Mouse (Mus musculus): ENCODE results near the gene Arhgef25. TPM values are rescaled to one million over a fixed set of nuclear protein-coding genes. Genes with fewer than 3 reads are reported as not detected.

Gene Arhgef25
- polyA plus RNA-seq, 1 experiment from 2014 or later: 19.6 TPM

- H3K9me3 ChIP-seq (replicated peaks; ENCODE audit: control insufficient read depth, low read length, poor library complexity, severe bottlenecking): no peaks in the 10 kb centered on the region
- H3K36me3 ChIP-seq (ENCODE audit: control insufficient read depth, insufficient read depth, low read length): no peaks in the 10 kb centered on the region
- H3K4me2 ChIP-seq (ENCODE audit: low read length): no peak overlapping the region
- no peak for ATAC-seq
- peaks cover 2% of the 10 kb centered on the region; the same call in 1 of the 2 replicates for H3K27me3 ChIP-seq (ENCODE audit: control insufficient read depth, insufficient read depth, low read depth, low read length)
- peaks cover 24% of the 10 kb centered on the region for H3K4me1 ChIP-seq (ENCODE audit: control insufficient read depth, insufficient read depth, low read length)
- H3K9ac ChIP-seq (ENCODE audit: low read depth, low read length): no peak overlapping the region
- 68% methylated on average over 9 of the region's 9 CpGs for WGBS
- H3K27ac ChIP-seq (ENCODE audit: low read length): no peak overlapping the region
- no peak overlapping the region for H3K4me3 ChIP-seq (ENCODE audit: low read depth, low read length)
Measured at GRCm38 (mm10) chr10:127185101-127185500, 4.8 kb downstream of the Arhgef25 start.

- WGBS: 16% methylated on average over 20 of the region's 20 CpGs
- peaks cover 14% of the 10 kb centered on the region for H3K27me3 ChIP-seq (ENCODE audit: control insufficient read depth, insufficient read depth, low read depth, low read length)
- H3K4me2 ChIP-seq (ENCODE audit: low read length): peak overlapping the region; percentile 29
- no peak overlapping the region for H3K4me3 ChIP-seq (ENCODE audit: low read depth, low read length)
- no peaks in the 10 kb centered on the region for H3K9me3 ChIP-seq (replicated peaks; ENCODE audit: control insufficient read depth, low read length, poor library complexity, severe bottlenecking)
- peak overlapping the region; percentile 24; the same call in 1 of the 2 replicates for H3K9ac ChIP-seq (ENCODE audit: low read depth, low read length)
- peaks cover 19% of the 10 kb centered on the region for H3K4me1 ChIP-seq (ENCODE audit: control insufficient read depth, insufficient read depth, low read length)
- H3K36me3 ChIP-seq (ENCODE audit: control insufficient read depth, insufficient read depth, low read length): no peaks in the 10 kb centered on the region
- ATAC-seq: no peak
- H3K27ac ChIP-seq (ENCODE audit: low read length): no peak overlapping the region
Measured at GRCm38 (mm10) chr10:127183759-127184158, 6.1 kb downstream of the Arhgef25 start.

GRCm38 (mm10) chr10:127182624-127183023, 7.3 kb downstream of the Arhgef25 start:
- ATAC-seq: no peak
- Histone ChIP-seq H3K9ac (ENCODE audit: low read depth, low read length) (no peak overlapping the region), H3K9me3 (replicated peaks; ENCODE audit: control insufficient read depth, low read length, poor library complexity, severe bottlenecking) (no peaks in the 10 kb centered on the region), H3K27me3 (ENCODE audit: control insufficient read depth, insufficient read depth, low read depth, low read length) (peaks cover 18% of the 10 kb centered on the region), H3K27ac (ENCODE audit: low read length) (no peak overlapping the region), H3K4me2 (ENCODE audit: low read length) (no peak overlapping the region), H3K4me3 (ENCODE audit: low read depth, low read length) (no peak overlapping the region), H3K36me3 (ENCODE audit: control insufficient read depth, insufficient read depth, low read length) (no peaks in the 10 kb centered on the region), H3K4me1 (ENCODE audit: control insufficient read depth, insufficient read depth, low read length) (peaks cover 19% of the 10 kb centered on the region)
- WGBS: 84% methylated on average over 4 of the region's 4 CpGs

GRCm38 (mm10) chr10:127181566-127181965, 8.3 kb downstream of the Arhgef25 start:
- ATAC-seq: no peak
- no peak overlapping the region for H3K27ac ChIP-seq (ENCODE audit: low read length)
- 65% methylated on average over 6 of the region's 6 CpGs for WGBS
- peaks cover 16% of the 10 kb centered on the region for H3K4me1 ChIP-seq (ENCODE audit: control insufficient read depth, insufficient read depth, low read length)
- no peak overlapping the region for H3K9ac ChIP-seq (ENCODE audit: low read depth, low read length)
- H3K36me3 ChIP-seq (ENCODE audit: control insufficient read depth, insufficient read depth, low read length): no peaks in the 10 kb centered on the region
- peaks cover 26% of the 10 kb centered on the region for H3K27me3 ChIP-seq (ENCODE audit: control insufficient read depth, insufficient read depth, low read depth, low read length)
- no peak overlapping the region for H3K4me2 ChIP-seq (ENCODE audit: low read length)
- no peak overlapping the region for H3K4me3 ChIP-seq (ENCODE audit: low read depth, low read length)
- H3K9me3 ChIP-seq (replicated peaks; ENCODE audit: control insufficient read depth, low read length, poor library complexity, severe bottlenecking): no peaks in the 10 kb centered on the region

- 6% methylated on average over 3 of the region's 3 CpGs for WGBS
- peaks cover 35% of the 10 kb centered on the region for H3K27me3 ChIP-seq (ENCODE audit: control insufficient read depth, insufficient read depth, low read depth, low read length)
- no peak overlapping the region for H3K4me2 ChIP-seq (ENCODE audit: low read length)
Measured at GRCm38 (mm10) chr10:127180695-127181047, 9.2 kb downstream of the Arhgef25 start.

GRCm38 (mm10) chr10:127179871-127180694, 9.8 kb downstream of the Arhgef25 start, which contains the start of gene Slc26a10:
Gene Slc26a10, minus strand, starts transcription at chr10:127180645.
- Histone ChIP-seq H3K27me3 (ENCODE audit: control insufficient read depth, insufficient read depth, low read depth, low read length) (peaks cover 37% of the 10 kb centered on the region), H3K9ac (ENCODE audit: low read depth, low read length) (no peak within 1 kb of the TSS), H3K4me3 (ENCODE audit: low read depth, low read length) (peak within 1 kb of the TSS; percentile 11; the same call in 1 of the 2 replicates), H3K4me2 (ENCODE audit: low read length) (peak within 1 kb of the TSS; percentile 39), H3K27ac (ENCODE audit: low read length) (no peak within 1 kb of the TSS), H3K9me3 (replicated peaks; ENCODE audit: control insufficient read depth, low read length, poor library complexity, severe bottlenecking) (no peaks in the 10 kb centered on the region), H3K4me1 (ENCODE audit: control insufficient read depth, insufficient read depth, low read length) (peaks cover 16% of the 10 kb centered on the region), H3K36me3 (ENCODE audit: control insufficient read depth, insufficient read depth, low read length) (no peaks in the 10 kb centered on the region)
- ATAC-seq: no peak
- WGBS: 2% methylated on average over 34 of the region's 34 CpGs

More at GRCm38 (mm10) chr10:127180695-127181047, 9.2 kb downstream of the Arhgef25 start:
- no peak overlapping the region for H3K4me3 ChIP-seq (ENCODE audit: low read depth, low read length)
- H3K27ac ChIP-seq (ENCODE audit: low read length): no peak overlapping the region
- no peak for ATAC-seq
- H3K4me1 ChIP-seq (ENCODE audit: control insufficient read depth, insufficient read depth, low read length): peaks cover 16% of the 10 kb centered on the region
- H3K9ac ChIP-seq (ENCODE audit: low read depth, low read length): no peak overlapping the region
- H3K36me3 ChIP-seq (ENCODE audit: control insufficient read depth, insufficient read depth, low read length): no peaks in the 10 kb centered on the region
- no peaks in the 10 kb centered on the region for H3K9me3 ChIP-seq (replicated peaks; ENCODE audit: control insufficient read depth, low read length, poor library complexity, severe bottlenecking)

GRCm38 (mm10) chr10:127178286-127179027, 11.4 kb downstream of the Arhgef25 start:
- 0 out of 2 replicates have a peak, but pooled peaks have one; percentile 2 for ATAC-seq

GRCm38 (mm10) chr10:127177719-127178118, 12.2 kb downstream of the Arhgef25 start:
- Histone ChIP-seq H3K4me1 (ENCODE audit: control insufficient read depth, insufficient read depth, low read length) (peaks cover 11% of the 10 kb centered on the region), H3K27me3 (ENCODE audit: control insufficient read depth, insufficient read depth, low read depth, low read length) (peaks cover 37% of the 10 kb centered on the region), H3K4me2 (ENCODE audit: low read length) (peak overlapping the region; percentile 45), H3K36me3 (ENCODE audit: control insufficient read depth, insufficient read depth, low read length) (no peaks in the 10 kb centered on the region; the same call in 1 of the 2 replicates), H3K27ac (ENCODE audit: low read length) (no peak overlapping the region), H3K9me3 (replicated peaks; ENCODE audit: control insufficient read depth, low read length, poor library complexity, severe bottlenecking) (no peaks in the 10 kb centered on the region), H3K9ac (ENCODE audit: low read depth, low read length) (0 out of 2 replicates have a peak overlapping the region, but pooled peaks have one; percentile 32), H3K4me3 (ENCODE audit: low read depth, low read length) (peak overlapping the region; percentile 16)
- ATAC-seq: peak; percentile 55; the same call in 1 of the 2 replicates
- under 1% methylated on average over 23 of the region's 23 CpGs for WGBS

More at GRCm38 (mm10) chr10:127178286-127179027, 11.4 kb downstream of the Arhgef25 start:
- no peak overlapping the region for H3K9ac ChIP-seq (ENCODE audit: low read depth, low read length)
- H3K4me1 ChIP-seq (ENCODE audit: control insufficient read depth, insufficient read depth, low read length): peaks cover 14% of the 10 kb centered on the region
- peaks cover 37% of the 10 kb centered on the region for H3K27me3 ChIP-seq (ENCODE audit: control insufficient read depth, insufficient read depth, low read depth, low read length)
- H3K4me2 ChIP-seq (ENCODE audit: low read length): peak overlapping the region; percentile 45
- WGBS: 3% methylated on average over 41 of the region's 41 CpGs
- peak overlapping the region; percentile 16; the same call in 1 of the 2 replicates for H3K4me3 ChIP-seq (ENCODE audit: low read depth, low read length)
- no peaks in the 10 kb centered on the region for H3K9me3 ChIP-seq (replicated peaks; ENCODE audit: control insufficient read depth, low read length, poor library complexity, severe bottlenecking)
- no peak overlapping the region for H3K27ac ChIP-seq (ENCODE audit: low read length)
- H3K36me3 ChIP-seq (ENCODE audit: control insufficient read depth, insufficient read depth, low read length): no peaks in the 10 kb centered on the region; the same call in 1 of the 2 replicates
